ENCODE assay signal across 9 mouse cellular contexts in genomic region chr4:68953667-68954321, GRCm38 (mm10). TPM values are rescaled to one million over a fixed set of nuclear protein-coding genes. Genes with fewer than 3 reads are reported as not detected.
DNase-seq lines count a peak whose midpoint lies in the region; ATAC-seq and TF ChIP-seq lines count a peak whose summit lies in the region.
"Had no signal": no experiment of that assay in that cellular context is flagged by ENCODE, and none has a peak within 500 bp of the region (broad histone marks: within the 10 kb centered on the region; RNA-seq: fewer than 3 reads in every experiment).

No protein-coding gene starts in this region.

- no peak for DNase-seq in cerebellum, postnatal 25 days
- no peak for DNase-seq in lung, adult 2 months
- DNase-seq in lung, postnatal 4 days: no peak
- no peak for DNase-seq in testis, postnatal 14 days (ENCODE audit: low spot score)
- no peak for DNase-seq in urinary bladder, adult 2 months (ENCODE audit: low spot score)

- no peaks in the 10 kb centered on the region for H3K36me3 ChIP-seq in hindbrain, embryonic 12.5 days
- H3K36me3 ChIP-seq in midbrain, embryonic 16.5 days (ENCODE audit: control insufficient read depth, insufficient read depth, low read length): no peaks in the 10 kb centered on the region

- peak; percentile 5; the same call in 1 of the 2 replicates for ATAC-seq in cerebellum, adult (ENCODE audit: insufficient number of reproducible peaks, low FRiP score, low TSS enrichment)
- ATAC-seq in hindbrain, embryonic 12.5 days (ENCODE audit: low FRiP score): peak; percentile 82
- peak; percentile 44 for ATAC-seq in midbrain, embryonic 16.5 days

- no peak for TF ChIP-seq CTCF in lung, adult 2 months (IDR thresholded peaks at IDR 0.05; ENCODE audit: insufficient read depth, low read length)

- H3K27ac ChIP-seq in hindbrain, embryonic 12.5 days: peak overlapping the region; percentile 75
- peak overlapping the region; percentile 85 for H3K27ac ChIP-seq in midbrain, embryonic 16.5 days (ENCODE audit: low read length)

- 2% methylated on average over 40 of the region's 40 CpGs for WGBS in lung, adult 2 months
- under 1% methylated on average over 40 of the region's 40 CpGs for WGBS in hindbrain, embryonic 12.5 days
- under 1% methylated on average over 39 of the region's 40 CpGs for WGBS in midbrain, embryonic 16.5 days

- peak overlapping the region; percentile 73 for H3K9ac ChIP-seq in hindbrain, embryonic 12.5 days
- peak overlapping the region; percentile 83 for H3K9ac ChIP-seq in midbrain, embryonic 16.5 days (ENCODE audit: low read depth, low read length)

- peak overlapping the region; percentile 85 for H3K4me2 ChIP-seq in hindbrain, embryonic 12.5 days (replicated peaks)
- peak overlapping the region; percentile 72 for H3K4me2 ChIP-seq in midbrain, embryonic 16.5 days (ENCODE audit: low read length)

- no peak for TF ChIP-seq POLR2A in lung, adult 2 months (IDR thresholded peaks at IDR 0.05; ENCODE audit: borderline replicate concordance, extremely low read depth, low read depth, low read length)

- peak overlapping the region; percentile 42 for H3K4me3 ChIP-seq in lung, adult 2 months (replicated peaks; ENCODE audit: extremely low read depth, low read depth, low read length)
- peak overlapping the region; percentile 62 for H3K4me3 ChIP-seq in hindbrain, embryonic 12.5 days
- H3K4me3 ChIP-seq in midbrain, embryonic 16.5 days (ENCODE audit: low read depth, low read length): peak overlapping the region; percentile 83
- H3K4me3 ChIP-seq: erythroblast, embryonic 14.5 days had no signal

- H3K4me1 ChIP-seq in lung, adult 2 months (ENCODE audit: control insufficient read depth, insufficient read depth, low read length): no peaks in the 10 kb centered on the region
- 0 out of 2 replicates have a peak, but pooled peaks cover 4% of the 10 kb centered on the region for H3K4me1 ChIP-seq in hindbrain, embryonic 12.5 days
- peaks cover 13% of the 10 kb centered on the region for H3K4me1 ChIP-seq in midbrain, embryonic 16.5 days (ENCODE audit: control insufficient read depth, insufficient read depth, low read length)

- no peaks in the 10 kb centered on the region for H3K9me3 ChIP-seq in hindbrain, embryonic 12.5 days (replicated peaks)
- H3K9me3 ChIP-seq in midbrain, embryonic 16.5 days (replicated peaks; ENCODE audit: control insufficient read depth, low read length, poor library complexity, severe bottlenecking): no peaks in the 10 kb centered on the region

- 0 out of 2 replicates have a peak, but pooled peaks cover 5% of the 10 kb centered on the region for H3K27me3 ChIP-seq in hindbrain, embryonic 12.5 days
- no peaks in the 10 kb centered on the region for H3K27me3 ChIP-seq in midbrain, embryonic 16.5 days (ENCODE audit: control insufficient read depth, insufficient read depth, low read depth, low read length)

RNA-seq across cellular contexts. Expression of gene Brinp1, which starts 0.4 kb away (rescaled TPM):
- 0.71 and 1.1 TPM in 2 replicates for polyA plus RNA-seq in lung, adult 2 months (2012; rRNA removed)
- polyA plus RNA-seq in hindbrain, embryonic 12.5 days (2016; fragmentation: Nextera tagmentation; extraction: Ambion mirVana): 23.8 and 24.6 TPM in 2 replicates
- polyA plus RNA-seq in midbrain, embryonic 16.5 days (2015; fragmentation: Nextera tagmentation; extraction: Ambion mirVana): 66.6 and 70.7 TPM in 2 replicates
- polyA plus RNA-seq in urinary bladder, adult 2 months (2012; rRNA removed): 0.77 and 1.3 TPM in 2 replicates
- polyA plus RNA-seq: erythroblast, embryonic 14.5 days had no signal

Comparison
In these comparisons a context has a peak if more than half of its experiments do, and no peak if none do; other contexts are left out.
1. ATAC-seq: peak in every context shown above with its lines; median percentile 82 in hindbrain, embryonic 12.5 days; 44 in midbrain, embryonic 16.5 days; 5 in cerebellum, adult.
2. RNA of gene Brinp1, which starts 0.4 kb away (polyA plus RNA-seq): 66.6 to 70.7 TPM in midbrain, embryonic 16.5 days and 23.8 to 24.6 TPM in hindbrain, embryonic 12.5 days; 0.77 to 1.3 TPM in urinary bladder, adult 2 months and 0.71 to 1.1 TPM in lung, adult 2 months; every median in the first group is over 10 times any median in the second.
3. Peak in every context shown above with its lines, with median percentiles within 50 percentile points of each other: H3K4me3 ChIP-seq.